ENCODE assay signal across 8 mouse cellular contexts in genomic region chr6:137907836-137908235, GRCm38 (mm10).
"Had no signal": no experiment of that assay in that cellular context is flagged by ENCODE, and none has a peak within 500 bp of the region (broad histone marks: within the 10 kb centered on the region; RNA-seq: fewer than 3 reads in every experiment).

No protein-coding gene starts in this region.

- DNase-seq: kidney, adult 11 months; kidney, adult 8-10 months; kidney, postnatal 10 days; kidney, postnatal 36 days; liver, postnatal 0 days; lung, embryonic 14.5 days; right cerebral cortex, postnatal 25 days; thymus, postnatal 25 days had no signal
